Mouse (Mus musculus) adrenal gland, adult 10 weeks (tissue): ENCODE results near the gene Syde1. TPM values are rescaled to one million over a fixed set of nuclear protein-coding genes. Genes with fewer than 3 reads are reported as not detected.

Experiments
- polyA plus RNA-seq: library from polyadenylated mRNA; stranded (reverse); fragments of 350-450 nt; fragmentation: Illumina TruSeq; extraction: RNeasy Lipid Tissue Mini Kit (QIAGEN cat#74804); gene quantifications from one replicate; pipeline ENCODE4 v1.2.3, GENCODE M21; 2014; ENCODE audit warnings: low read depth, low replicate concordance

Gene Syde1
- polyA plus RNA-seq = 11.4 TPM

GRCm38 (mm10) chr10:78591406-78592328 lies at the start of gene Syde1:
Gene Syde1, minus strand, starts transcription at chr10:78591964.

GRCm38 (mm10) chr10:78617974-78618373 lies 26.2 kb upstream of the Syde1 start, which contains the start of gene Olfr1357:
Gene Olfr1357, minus strand, starts transcription at chr10:78618074.

GRCm38 (mm10) chr10:78574250-78575104 lies 17.3 kb downstream of the Syde1 start, which contains the start of gene Ilvbl:
Gene Ilvbl, plus strand, starts transcription at chr10:78574346.

Other genes starting within 250 kb of the Syde1 start
- 52.9 TPM for gene Agpat3, start 239.5 kb downstream of the Syde1 start, polyA plus RNA-seq
- gene Rrp1, start 178.9 kb downstream of the Syde1 start, polyA plus RNA-seq = 39.0 TPM
- 133 TPM for gene Cstb, start 166.3 kb downstream of the Syde1 start, polyA plus RNA-seq
- 6.5 TPM for gene Pdxk, start 127.0 kb downstream of the Syde1 start, polyA plus RNA-seq
- gene Olfr1358, start 74.5 kb downstream of the Syde1 start, polyA plus RNA-seq = not detected
- gene Ilvbl, start 17.6 kb downstream of the Syde1 start, polyA plus RNA-seq = 9.7 TPM
- not detected for gene Olfr1357, start 26.1 kb upstream of the Syde1 start, polyA plus RNA-seq
- not detected for gene Casp14, start 126.3 kb upstream of the Syde1 start, polyA plus RNA-seq
- not detected for gene Ccdc105, start 161.1 kb upstream of the Syde1 start, polyA plus RNA-seq
- not detected for gene Slc1a6, start 188.5 kb upstream of the Syde1 start, polyA plus RNA-seq